Mouse (Mus musculus) stomach, embryonic 15.5 days (tissue): ENCODE measurements at regions not wholly inside any gene's neighbourhood (a gene's known extent, or its start where the extent isn't known, plus 50 kb on each side); places are given as distances from the start of the nearest gene placed in this dataset.

Source experiments
- ATAC-seq: fragments of 200-750 bp; cut with Nextera tagmentation; 2 replicates; pipeline ENCODE4 v1.8.0; 2017; ENCODE audit warnings: low read depth, moderate number of reproducible peaks, moderate TSS enrichment; ENCODE audit not compliant: insufficient read depth, low FRiP score
- H3K27ac ChIP-seq: fragments of 300-500 bp; sonication (generic); 2 replicates; pipeline ENCODE4 v1.5.1; 2015; ENCODE audit warnings: mild to moderate bottlenecking, inconsistent platforms
- H3K27me3 ChIP-seq: fragments of 300-500 bp; sonication (generic); replicated peaks from 2 replicates; pipeline ENCODE4 v1.6.1; 2015; ENCODE audit warnings: inconsistent platforms
- H3K36me3 ChIP-seq: fragments of 300-500 bp; sonication (generic); 2 replicates; pipeline ENCODE4 v1.6.1; 2015; ENCODE audit warnings: inconsistent platforms
- H3K4me1 ChIP-seq: fragments of 300-500 bp; sonication (generic); 2 replicates; pipeline ENCODE4 v1.6.1; 2015; ENCODE audit warnings: inconsistent platforms
- H3K4me2 ChIP-seq: fragments of 300-500 bp; sonication (generic); 2 replicates; pipeline ENCODE4 v1.6.1; 2015; ENCODE audit warnings: mild to moderate bottlenecking, inconsistent platforms
- H3K4me3 ChIP-seq: fragments of 300-500 bp; sonication (generic); replicated peaks from 2 replicates; pipeline ENCODE4 v1.5.1; 2015; ENCODE audit warnings: inconsistent platforms
- H3K9ac ChIP-seq: fragments of 300-500 bp; sonication (generic); 2 replicates; pipeline ENCODE4 v1.6.1; 2015; ENCODE audit warnings: inconsistent platforms
- H3K9me3 ChIP-seq: fragments of 300-500 bp; sonication (generic); 2 replicates; pipeline ENCODE4 v1.6.1; 2016; ENCODE audit warnings: inconsistent platforms
- WGBS: fragments of 180-500 bp; shearing (Covaris S2); methylation state at CpG from one replicate; pipeline ENCODE4 v1.1.7; 2015; 5-methylcytosine and 5-hydroxymethylcytosine counted together
- microRNA counts: library from miRNA; unstranded; fragments of <30 nt; microRNA quantifications from one replicate; lab custom pipeline; 2016
- microRNA-seq: library from miRNA; unstranded; fragments of <30 nt; microRNA quantifications from one replicate; pipeline ENCODE4, GENCODE M21; 2016

GRCm38 (mm10) chr6:51380275-51380575 is 52.2 kb upstream of the Nfe2l3 start:
- H3K9me3 ChIP-seq: no peaks in the 10 kb centered on the region
- H3K4me1 ChIP-seq: peaks cover 2% of the 10 kb centered on the region; the same call in 1 of the 2 replicates
- no peak overlapping the region for H3K4me3 ChIP-seq
- H3K4me2 ChIP-seq: no peak overlapping the region
- no peak overlapping the region; the same call in 1 of the 2 replicates for H3K27ac ChIP-seq
- H3K27me3 ChIP-seq: no peaks in the 10 kb centered on the region
- no peaks in the 10 kb centered on the region for H3K36me3 ChIP-seq
- no peak overlapping the region for H3K9ac ChIP-seq
- 61% methylated on average over 4 of the region's 4 CpGs for WGBS
- ATAC-seq: 0 out of 2 replicates have a peak, but pooled peaks have one; percentile 18

GRCm38 (mm10) chr6:51381465-51381864 is 51.0 kb upstream of the Nfe2l3 start:
- no peak for ATAC-seq
- Histone ChIP-seq H3K9me3 (no peaks in the 10 kb centered on the region), H3K27ac (no peak overlapping the region), H3K27me3 (no peaks in the 10 kb centered on the region), H3K4me3 (no peak overlapping the region), H3K36me3 (no peaks in the 10 kb centered on the region), H3K4me1 (peaks cover 2% of the 10 kb centered on the region; the same call in 1 of the 2 replicates), H3K9ac (no peak overlapping the region), H3K4me2 (no peak overlapping the region)
- WGBS: 41% methylated on average over 9 of the region's 9 CpGs

MicroRNAs in the stretch of these regions (microRNA counts, 519-probe panel; counts per million panel counts)
- 4,282 counts per million, percentile 97 among the panel's probes with 10 or more counts for microRNA mmu-miR-148a (lab: Ali Mortazavi, UCI)

Small RNA genes in the stretch of these regions (microRNA-seq; reads per million reads assigned to microRNA genes)
- 1,287 reads per million, percentile 77 among the genes with 10 or more reads in this experiment for gene Mir148a
